Mouse (Mus musculus): ENCODE data around the gene Rnf126. TPM values are rescaled to one million over a fixed set of nuclear protein-coding genes. Genes with fewer than 3 reads are reported as not detected.

Rnf126 gene
- total RNA-seq, 2 experiments from 2014 or later, result 85.0 to 88.3 TPM

- peak overlapping the region; percentile 97 for H3K27ac ChIP-seq
- no peak for DNase-seq (ENCODE audit: low spot score in 2 of 2)
- TF ChIP-seq CTCF (conservative IDR thresholded peaks at IDR 0.05), result no peak
- peak overlapping the region; percentile 9; the same call in 1 of the 2 replicates for H3K4me3 ChIP-seq
Measured at GRCm38 (mm10) chr10:79802331-79802971, 35.7 kb upstream of the Rnf126 start.

GRCm38 (mm10) chr10:79801837-79802236 is 35.1 kb upstream of the Rnf126 start:
- Histone ChIP-seq H3K27ac (peak overlapping the region; percentile 97), H3K4me3 (peak overlapping the region; percentile 9; the same call in 1 of the 2 replicates)
- DNase-seq (ENCODE audit: low spot score in 2 of 2), result no peak
- TF ChIP-seq CTCF (conservative IDR thresholded peaks at IDR 0.05), result no peak

DNA sequence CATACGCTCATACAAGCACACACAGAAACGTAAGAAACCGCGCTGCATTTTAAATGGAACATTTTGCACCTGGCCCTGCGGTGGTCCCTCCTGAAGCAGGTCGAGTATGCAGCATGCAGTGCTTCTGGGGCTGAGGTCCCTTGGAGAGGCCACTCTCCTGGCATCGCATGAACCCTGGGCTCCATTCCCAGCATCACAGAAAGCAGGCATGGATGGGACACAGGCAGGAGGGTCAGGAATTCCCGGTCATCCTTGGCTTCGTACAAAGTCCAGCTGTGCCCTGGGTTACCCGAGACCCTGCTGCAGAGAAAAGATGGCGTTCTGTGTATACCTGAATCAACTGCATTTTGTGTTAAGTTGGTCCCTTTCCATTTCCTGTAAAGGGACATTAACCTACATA is 33.8 kb upstream of the Rnf126 start:
- DNase-seq (ENCODE audit: low spot score in 2 of 2), result no peak
- TF ChIP-seq CTCF (conservative IDR thresholded peaks at IDR 0.05), result no peak
- Histone ChIP-seq H3K4me3 (peak overlapping the region; percentile 11; the same call in 1 of the 2 replicates), H3K27ac (peak overlapping the region; percentile 97)

DNA sequence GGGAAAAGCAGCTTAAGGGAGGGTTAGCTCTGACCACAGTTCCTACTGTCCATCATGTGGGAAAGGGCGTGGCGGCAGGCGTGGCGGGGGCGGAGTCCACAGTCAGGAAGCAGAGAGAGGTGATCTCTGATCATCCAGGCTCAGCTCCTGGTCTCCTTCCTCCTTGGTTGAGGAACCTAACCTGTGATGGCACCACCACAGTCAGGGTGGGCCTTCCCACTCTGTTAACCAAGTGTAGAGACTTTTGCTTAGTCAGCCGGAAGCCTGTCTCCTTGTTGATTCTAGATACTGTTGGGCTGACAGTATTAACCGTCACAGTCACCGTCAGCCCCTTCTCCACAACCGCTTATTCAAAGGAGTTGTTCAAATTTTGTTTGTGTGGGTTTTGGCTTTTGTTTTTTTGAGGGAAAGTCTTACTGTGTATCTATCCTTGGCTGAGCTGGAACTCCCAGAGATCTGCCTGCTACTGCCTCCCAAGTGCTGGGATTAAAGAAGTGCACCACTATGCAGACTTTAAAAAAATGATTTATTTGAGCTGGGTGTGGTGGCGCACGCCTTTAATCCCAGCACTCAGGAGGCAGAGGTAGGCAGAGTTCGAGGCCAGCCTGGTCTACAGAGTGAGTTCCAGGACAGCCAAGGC is 31.7 kb upstream of the Rnf126 start:
- Histone ChIP-seq H3K4me3 (no peak overlapping the region), H3K27ac (peak overlapping the region; percentile 59; the same call in 1 of the 2 replicates)
- no peak for TF ChIP-seq CTCF (conservative IDR thresholded peaks at IDR 0.05)
- DNase-seq (ENCODE audit: low spot score in 2 of 2), result no peak

DNA sequence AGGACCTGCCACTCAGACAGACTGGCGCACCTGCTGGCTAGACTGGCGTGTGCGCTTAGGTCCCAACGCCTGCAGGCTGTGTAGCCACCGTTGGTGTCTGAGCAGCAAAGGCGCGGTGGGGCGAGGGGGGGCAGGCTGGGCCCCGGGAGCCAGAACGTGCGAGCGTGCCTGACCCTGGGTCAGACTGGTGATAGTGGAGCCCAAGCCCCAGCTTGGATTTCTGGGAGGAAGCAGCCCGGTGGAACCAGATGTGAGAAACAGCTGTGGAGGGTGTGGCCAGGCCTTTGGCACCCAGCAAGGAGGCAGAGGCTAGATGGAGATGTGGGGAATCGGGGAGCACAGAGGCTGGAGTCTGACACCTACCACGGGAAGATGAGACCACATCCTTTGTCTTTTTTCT is 30.6 kb upstream of the Rnf126 start:
- Histone ChIP-seq H3K27ac (peak overlapping the region; percentile 76), H3K4me3 (peak overlapping the region; percentile 23; the same call in 1 of the 2 replicates)
- no peak for DNase-seq (ENCODE audit: low spot score in 2 of 2)
- TF ChIP-seq CTCF (conservative IDR thresholded peaks at IDR 0.05), result no peak

GRCm38 (mm10) chr10:79795905-79796304 is 29.2 kb upstream of the Rnf126 start:
- TF ChIP-seq CTCF (conservative IDR thresholded peaks at IDR 0.05), result peak; percentile 65
- Histone ChIP-seq H3K4me3 (no peak overlapping the region), H3K27ac (no peak overlapping the region; the same call in 1 of the 2 replicates)
- DNase-seq (ENCODE audit: low spot score in 2 of 2), result no peak

GRCm38 (mm10) chr10:79794491-79794931 is 27.8 kb upstream of the Rnf126 start:
- peak overlapping the region; percentile 66 for H3K4me3 ChIP-seq
- peak overlapping the region; percentile 99 for H3K27ac ChIP-seq
- TF ChIP-seq CTCF (conservative IDR thresholded peaks at IDR 0.05), result no peak
- DNase-seq (ENCODE audit: low spot score in 2 of 2), result no peak

- no peak for TF ChIP-seq CTCF (conservative IDR thresholded peaks at IDR 0.05)
- peak overlapping the region; percentile 66 for H3K4me3 ChIP-seq
- H3K27ac ChIP-seq, result peak overlapping the region; percentile 99
- peak; percentile 78 for DNase-seq (ENCODE audit: low spot score in 2 of 2)
Measured at GRCm38 (mm10) chr10:79793738-79794490, 27.2 kb upstream of the Rnf126 start.

DNA sequence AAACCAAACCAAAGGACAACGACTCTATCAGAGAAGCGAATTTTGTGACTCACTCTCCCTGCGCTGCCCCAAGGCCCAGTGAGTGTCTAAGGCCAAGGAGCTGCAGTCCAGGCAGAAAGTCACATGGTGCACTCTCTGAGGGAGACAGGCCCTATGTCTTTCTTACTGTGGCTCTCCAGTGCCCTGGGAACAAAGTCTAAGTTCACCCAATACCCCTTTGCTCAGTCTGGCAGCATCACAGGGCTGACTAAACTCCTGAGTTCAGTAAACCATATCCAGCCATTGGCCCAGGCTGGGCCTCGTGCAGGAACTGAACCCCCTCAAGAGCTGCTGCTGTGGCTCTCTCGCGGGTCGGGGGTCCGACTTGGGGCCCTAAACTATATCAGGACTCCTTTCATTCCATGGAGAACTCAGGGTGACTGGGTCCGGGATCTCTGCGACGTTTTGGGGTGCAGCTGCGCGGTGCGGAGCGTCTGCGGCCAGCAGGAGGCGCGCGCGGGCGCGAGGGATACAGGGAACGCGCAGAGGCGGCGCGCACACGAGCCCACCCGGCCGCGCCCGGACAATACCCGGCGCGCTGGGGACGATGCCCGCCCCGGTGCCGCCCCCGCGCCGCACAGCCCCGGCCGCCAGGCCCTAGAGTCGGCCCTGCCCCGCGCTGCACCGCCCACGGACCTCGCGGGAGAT is 26.4 kb upstream of the Rnf126 start, which contains the start of gene Palm:
Gene Palm (plus strand): TSS at position 522 of the 687 bp plus-strand sequence.
- peak; percentile 71 to 88 for DNase-seq (ENCODE audit: low spot score in 2 of 2)
- Histone ChIP-seq H3K4me3 (peak within 1 kb of the TSS; percentile 66), H3K27ac (peak within 1 kb of the TSS; percentile 99)
- peak; percentile 91 for TF ChIP-seq CTCF (conservative IDR thresholded peaks at IDR 0.05)

- peak overlapping the region; percentile 99 for H3K27ac ChIP-seq
Measured at GRCm38 (mm10) chr10:79792339-79793040, 25.7 kb upstream of the Rnf126 start.

GRCm38 (mm10) chr10:79790861-79791260 is 24.1 kb upstream of the Rnf126 start, which contains the start of gene Prss57:
Gene Prss57, minus strand, starts transcription at chr10:79790961.
- no peak for DNase-seq (ENCODE audit: low spot score in 2 of 2)
- no peak for TF ChIP-seq CTCF (conservative IDR thresholded peaks at IDR 0.05)

More at GRCm38 (mm10) chr10:79792339-79793040, 25.7 kb upstream of the Rnf126 start:
- H3K4me3 ChIP-seq, result peak overlapping the region; percentile 66; the same call in 1 of the 2 replicates
- DNase-seq (ENCODE audit: low spot score in 2 of 2), result no peak
- TF ChIP-seq CTCF (conservative IDR thresholded peaks at IDR 0.05), result no peak

GRCm38 (mm10) chr10:79789581-79789980 is 22.8 kb upstream of the Rnf126 start:
- no peak overlapping the region for H3K4me3 ChIP-seq
- no peak overlapping the region for H3K27ac ChIP-seq
- no peak for TF ChIP-seq CTCF (conservative IDR thresholded peaks at IDR 0.05)
- no peak for DNase-seq (ENCODE audit: low spot score in 2 of 2)

More at GRCm38 (mm10) chr10:79790861-79791260, 24.1 kb upstream of the Rnf126 start, which contains the start of gene Prss57:
- Histone ChIP-seq H3K4me3 (no peak within 1 kb of the TSS), H3K27ac (no peak within 1 kb of the TSS)
